Mouse (Mus musculus) neural tube, postnatal 0 days (tissue): ENCODE measurements around the gene Prex1. TPM values are rescaled to one million over a fixed set of nuclear protein-coding genes. Genes with fewer than 3 reads are reported as not detected.

ENCODE experiments used
- polyA plus RNA-seq: library from polyadenylated mRNA; unstranded; fragments of >200 nt; fragmentation: Nextera tagmentation; extraction: Ambion mirVana; gene quantifications from 2 replicates; pipeline ENCODE4 v1.2.1, GENCODE M21; 2015

The Prex1 gene
- 25.7 and 30.6 TPM in 2 replicates for polyA plus RNA-seq

DNA sequence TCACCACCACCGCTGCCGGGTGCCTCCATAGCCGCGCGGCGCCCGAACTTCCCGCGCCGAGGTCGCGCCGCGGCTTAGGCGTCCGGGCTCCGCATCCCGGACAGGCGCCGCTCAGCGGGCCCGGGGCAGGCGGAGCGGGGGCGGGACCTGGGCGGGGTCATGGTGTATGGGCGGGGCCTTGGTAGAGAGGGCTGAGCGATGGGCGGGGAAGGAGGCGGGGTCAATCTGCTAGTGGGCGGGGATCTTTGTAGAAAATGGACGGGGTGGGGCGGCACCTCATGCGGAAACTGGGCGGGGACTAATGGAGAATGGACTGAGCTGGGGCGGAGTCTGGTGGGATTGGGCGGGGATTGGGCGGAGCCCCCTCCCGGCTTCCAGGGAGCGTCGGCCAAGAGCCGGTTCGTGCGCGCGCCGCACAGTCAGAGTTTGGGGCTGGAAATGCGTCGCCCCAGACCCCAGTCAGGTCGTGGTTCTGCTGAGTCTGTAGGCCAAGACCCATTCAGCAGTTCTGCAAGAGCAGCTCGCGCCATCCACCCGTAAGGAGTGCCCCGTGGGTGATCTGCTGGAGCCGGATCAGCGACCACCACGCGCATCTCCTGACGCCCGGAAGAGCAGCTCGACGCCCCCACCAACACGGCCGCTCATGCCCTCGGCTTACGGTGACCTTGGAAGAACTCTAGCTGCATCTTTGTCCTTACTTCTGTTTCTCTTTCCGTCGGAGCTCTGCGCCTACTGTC is at the start of gene Prex1:
Gene Prex1, minus strand, starts transcription at position 143 of the 737 bp plus-strand sequence.

Other genes with a start within 250 kb of the Prex1 start
- 9.2 and 10.1 TPM in 2 replicates for gene Trp53rkb, start 78.7 kb upstream of the Prex1 start, polyA plus RNA-seq
- 3.6 and 3.8 TPM in 2 replicates for gene Arfgef2, start 91.8 kb upstream of the Prex1 start, polyA plus RNA-seq
- gene Cse1l, start 192.2 kb upstream of the Prex1 start, polyA plus RNA-seq: 60.3 and 62.3 TPM in 2 replicates